Mouse (Mus musculus) colon, adult 2 months (tissue): Measurements from ENCODE around the gene Prkch. TPM values are rescaled to one million over a fixed set of nuclear protein-coding genes. Genes with fewer than 3 reads are reported as not detected.

Source experiments
- polyA plus RNA-seq: library from polyadenylated mRNA; depleted of rRNA; stranded (reverse); fragments of >200 nt; gene quantifications from 2 replicates; pipeline ENCODE4 v1.2.3, GENCODE M21; 2012; rRNA removed

Prkch gene
- polyA plus RNA-seq = 4.5 and 5.0 TPM in 2 replicates

DNA sequence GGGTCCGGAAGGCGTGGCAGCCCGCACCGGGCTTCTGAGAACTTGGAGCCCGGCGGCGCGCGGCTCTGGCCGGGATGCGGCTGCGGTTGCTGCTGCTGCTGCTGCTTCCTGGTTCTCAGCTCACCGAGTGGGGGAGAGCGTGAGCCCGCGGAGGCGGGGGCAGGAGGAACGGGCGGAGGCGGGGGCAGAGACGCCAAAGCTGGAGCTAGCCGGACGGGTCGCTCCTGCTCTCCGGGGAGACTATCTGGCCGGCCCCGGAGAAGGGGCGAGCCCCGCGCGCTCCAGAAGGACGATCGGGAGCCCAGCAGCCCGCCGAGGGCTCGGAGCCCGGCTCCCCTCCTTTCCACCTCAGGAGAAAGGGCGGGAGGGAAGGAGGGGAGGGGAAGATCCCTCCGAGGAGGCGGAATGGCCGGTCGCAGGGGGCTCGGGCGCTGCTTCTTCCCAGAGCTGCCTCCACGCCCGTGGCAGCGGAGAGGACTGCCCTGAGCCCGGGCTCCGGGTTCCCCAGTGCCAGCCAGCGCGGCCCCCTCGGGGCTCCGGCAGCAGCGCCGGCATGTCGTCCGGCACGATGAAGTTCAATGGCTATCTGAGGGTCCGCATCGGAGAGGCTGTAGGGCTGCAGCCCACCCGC, at the start of gene Prkch:
Gene Prkch, plus strand, starts transcription at position 187 of the 631 bp plus-strand sequence.

DNA sequence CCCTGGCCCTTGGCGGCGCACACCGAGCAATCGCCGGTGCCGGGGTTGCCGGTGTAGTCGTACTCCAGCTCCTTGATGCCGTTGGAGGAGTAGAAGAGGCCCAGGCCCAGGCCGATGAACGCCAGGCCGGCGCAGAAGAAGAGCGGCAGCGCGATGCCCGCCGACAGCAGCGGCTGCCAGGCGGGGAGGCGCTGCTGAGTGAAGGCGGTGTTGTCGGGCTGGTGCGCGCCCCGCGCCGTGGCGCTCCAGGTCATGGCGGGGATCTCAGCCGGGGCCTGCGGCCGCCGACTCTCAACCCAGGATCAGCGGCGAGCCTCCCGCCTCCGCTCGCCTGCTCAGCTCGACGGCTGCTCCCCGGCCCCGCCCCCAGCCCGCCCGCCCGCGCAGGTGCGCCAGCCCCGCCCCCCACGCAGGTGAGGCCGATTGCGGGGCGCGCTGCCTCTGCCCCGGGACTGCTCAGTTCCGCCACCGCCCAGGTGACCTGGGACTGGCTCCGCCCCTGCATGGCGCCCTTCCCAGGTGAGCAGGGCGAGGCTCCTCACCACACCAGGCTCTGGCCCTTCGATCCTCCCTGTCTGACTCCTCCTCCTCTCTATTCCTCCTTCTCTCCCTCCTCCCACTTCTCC, 38.4 kb upstream of the Prkch start, which contains the start of gene Tmem30b:
Gene Tmem30b, minus strand, starts transcription at position 307 of the 626 bp plus-strand sequence.

Other genes with a start within 250 kb of the Prkch start
- 180 and 182 TPM in 2 replicates for gene Tmem30b, start 38.4 kb upstream of the Prkch start, polyA plus RNA-seq